Mouse (Mus musculus): ENCODE measurements around the gene Mrpl20.

DNA sequence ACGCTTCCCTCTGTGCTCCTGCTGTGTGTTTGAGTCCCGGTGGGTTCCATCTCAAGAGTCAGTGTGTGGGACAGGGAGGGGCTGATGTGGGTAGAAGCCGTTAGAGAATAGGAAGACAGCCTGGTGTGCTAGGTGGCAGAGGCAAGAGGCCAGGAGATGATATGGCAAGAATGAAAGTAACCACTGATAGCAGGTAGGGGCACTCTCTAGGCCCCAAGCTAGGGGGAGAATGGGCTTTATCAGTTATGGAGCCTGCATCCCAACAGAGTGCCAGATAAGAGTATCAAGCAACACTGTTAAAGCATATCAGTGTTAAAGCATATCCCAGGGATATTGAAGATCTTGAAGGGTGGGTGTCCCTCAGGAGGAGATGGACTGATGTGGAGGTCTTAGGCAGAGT lies 54.2 kb downstream of the Mrpl20 start:
- TF ChIP-seq CTCF (IDR thresholded peaks at IDR 0.05; ENCODE audit: low read depth, low read length) (no peak), GATA1 (IDR thresholded peaks at IDR 0.05; ENCODE audit: borderline replicate concordance, low read length) (no peak), POLR2AphosphoS5 (IDR thresholded peaks at IDR 0.05; ENCODE audit: insufficient replicate concordance, low read depth, low read length) (no peak), TAL1 (conservative IDR thresholded peaks at IDR 0.05; ENCODE audit: low read depth, low read length) (no peak)
